Comparison of ENCODE assay signal across 23 mouse cellular contexts in the genomic region with DNA sequence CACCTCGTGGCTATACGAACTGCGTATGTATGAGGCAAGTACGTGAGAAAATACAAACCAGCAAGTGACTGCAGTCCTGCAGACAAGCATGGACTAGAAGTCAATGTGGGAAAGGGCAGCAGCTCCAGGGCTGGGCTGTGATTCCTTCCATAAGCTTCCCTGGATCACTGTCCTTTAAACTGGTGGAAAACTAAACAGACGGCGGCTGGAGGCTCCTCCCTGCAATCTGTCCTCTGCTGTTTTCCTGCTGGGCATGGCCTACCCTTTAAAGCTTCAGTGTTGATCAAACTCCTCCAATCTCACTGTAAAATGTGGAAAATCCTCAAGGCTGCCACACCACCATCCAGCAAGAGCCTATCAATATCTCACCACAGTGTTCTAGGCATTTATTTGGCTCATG. TPM values are rescaled to one million over a fixed set of nuclear protein-coding genes. Genes with fewer than 3 reads are reported as not detected.
DNase-seq lines count a peak whose midpoint lies in the region; ATAC-seq lines count a peak whose summit lies in the region.
"Had no signal": no experiment of that assay in that cellular context is flagged by ENCODE, and none has a peak within 500 bp of the region (broad histone marks: within the 10 kb centered on the region; RNA-seq: fewer than 3 reads in every experiment).

No protein-coding gene starts in this region.

- peak; percentile 91 for DNase-seq in brain, adult 2 months (ENCODE audit: low read depth, low spot score)
- DNase-seq in cerebellum, adult 11 months, result peak; percentile 59
- peak; percentile 60 for DNase-seq in cerebellum, adult 8-10 months
- peak; percentile 44 to 62 for DNase-seq in cerebellum, postnatal 14 days
- no peak for DNase-seq in frontal cortex, adult 2 months (ENCODE audit: extremely low spot score in 1 of 2, low spot score in 1 of 2)
- DNase-seq in adipocyte (ENCODE audit: low spot score), result no peak
- DNase-seq: adrenal gland, adult 8-10 months; adrenal gland, postnatal 36 days; gastrocnemius, postnatal 14 days; heart, adult 2 months; heart, postnatal 14 days; kidney, adult 11 months; kidney, adult 9 months had no signal

- no peak for ATAC-seq in frontal cortex, adult (ENCODE audit: low TSS enrichment)
- ATAC-seq: forebrain, embryonic 13.5 days; hindbrain, postnatal 0 days had no signal

RNA-seq across cellular contexts. Expression of a gene that starts 27.0 kb away (rescaled TPM):
- 13.6 and 14.9 TPM in 2 replicates for polyA plus RNA-seq in frontal cortex, adult 2 months (2012; rRNA removed)

RNA-seq across cellular contexts. Expression of a gene that starts 45.3 kb away (rescaled TPM):
- not detected in 2 replicates for polyA plus RNA-seq in frontal cortex, adult 2 months (2012; rRNA removed)
- polyA plus RNA-seq: brain, embryonic 14.5 days; cortical plate, adult 2 months; embryonic facial prominence, embryonic 12.5 days; forebrain, embryonic 13.5 days; heart, adult 2 months; heart, embryonic 11.5 days; heart, embryonic 15.5 days; hindbrain, embryonic 13.5 days; hindbrain, postnatal 0 days; intestine, embryonic 14.5 days had no signal

Comparison
In these comparisons a context has a peak if more than half of its experiments do, and no peak if none do; other contexts are left out.
1. DNase-seq: peak in brain, adult 2 months (single experiment), cerebellum, adult 11 months (single experiment), cerebellum, adult 8-10 months (single experiment) and cerebellum, postnatal 14 days (2 of 2); none in frontal cortex, adult 2 months (0 of 2) and adipocyte (single experiment).